Mouse (Mus musculus) liver, adult 2 months (tissue): ENCODE results near the gene Xcr1.

Source experiments
- CTCF ChIP-seq: fragments of 200-500 bp; IDR thresholded peaks from 2 replicates; pipeline ENCODE4 v1.5.1; 2011; ENCODE audit warnings: low read depth, low read length, control low read depth
- POLR2A ChIP-seq: fragments of 200-500 bp; IDR thresholded peaks from 2 replicates; pipeline ENCODE4 v1.6.1; 2011; ENCODE audit warnings: low read length, control low read depth; ENCODE audit not compliant: insufficient read depth; ENCODE audit errors: extremely low read depth

DNA sequence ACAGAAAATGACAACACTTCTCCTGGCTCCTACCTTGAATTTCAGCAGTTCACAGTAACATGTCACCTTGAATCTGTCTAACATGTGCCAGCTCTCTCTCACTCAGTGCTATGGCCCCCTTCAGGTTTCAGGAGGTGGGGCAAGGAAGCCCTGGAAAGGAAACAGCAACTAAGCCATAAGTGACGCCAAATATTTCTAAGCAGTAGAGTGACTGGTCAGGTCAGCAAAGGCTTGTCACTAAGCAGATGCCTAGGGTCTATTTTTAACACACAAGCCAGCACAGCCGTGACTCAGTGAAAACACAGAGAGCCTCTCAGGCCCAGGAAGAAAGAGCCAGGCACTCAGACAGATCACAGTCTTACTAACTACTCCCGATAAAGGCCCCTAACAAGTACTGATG, 16.7 kb downstream of the Xcr1 start:
- no peak for TF ChIP-seq CTCF
- no peak for TF ChIP-seq POLR2A
